Mouse (Mus musculus): ENCODE data around the gene Col23a1. TPM values are rescaled to one million over a fixed set of nuclear protein-coding genes. Genes with fewer than 3 reads are reported as not detected.
A peak's percentile ranks its signal among the peaks of the same experiment; 100 is the strongest.
"Not testable (repeated sequence)": the region's sequence is repeated elsewhere in the genome, so short reads cannot be mapped to it uniquely, and the experiment has no call there.

Gene Col23a1
- polyA plus RNA-seq, 1 experiment: 10.3 TPM

- Histone ChIP-seq H3K79me2 (ENCODE audit: control insufficient read depth, insufficient read depth) (no peaks in the 10 kb centered on the region), H3K36me3 (ENCODE audit: control insufficient read depth, insufficient read depth) (peaks cover 4% of the 10 kb centered on the region), H3K4me2 (ENCODE audit: low read depth) (peak overlapping the region; percentile 37), H3ac (ENCODE audit: control insufficient read depth, insufficient read length) (no peak overlapping the region), H3K4me3 (no peak overlapping the region), H3K27me3 (ENCODE audit: control insufficient read depth, insufficient read depth, insufficient read length) (no peaks in the 10 kb centered on the region)
- TF ChIP-seq TCF3 (IDR thresholded peaks at IDR 0.05; ENCODE audit: insufficient read length, low read depth) (no peak), E2F4 (IDR thresholded peaks at IDR 0.05; ENCODE audit: insufficient read depth) (no peak), TCF12 (IDR thresholded peaks at IDR 0.05; ENCODE audit: insufficient read depth, poor library complexity, severe bottlenecking) (no peak), MYOD1 (IDR thresholded peaks at IDR 0.05; ENCODE audit: control insufficient read depth in 1 of 3, insufficient read length in 2 of 3, low read depth in 2 of 3) (peak in 1 of 3 experiments; percentile 18), POLR2AphosphoS2 (IDR thresholded peaks at IDR 0.05; ENCODE audit: insufficient read length, low read depth) (no peak), MAX (IDR thresholded peaks at IDR 0.05; ENCODE audit: low read depth) (no peak), REST (IDR thresholded peaks at IDR 0.05; ENCODE audit: insufficient read depth, insufficient read length) (no peak), POLR2A (IDR thresholded peaks at IDR 0.05; ENCODE audit: insufficient read length, low read depth) (no peak)
These were observed 342.5 kb downstream of the Col23a1 start for GRCm38 (mm10) chr11:51632130-51632753.

- H3K4me3 ChIP-seq; H3K79me2 ChIP-seq (ENCODE audit: control insufficient read depth, insufficient read depth); H3K4me2 ChIP-seq (ENCODE audit: low read depth); H3ac ChIP-seq (ENCODE audit: control insufficient read depth, insufficient read length); H3K27me3 ChIP-seq (ENCODE audit: control insufficient read depth, insufficient read depth, insufficient read length); H3K36me3 ChIP-seq (ENCODE audit: control insufficient read depth, insufficient read depth): not testable (repeated sequence)
These were observed 343.5 kb downstream of the Col23a1 start for GRCm38 (mm10) chr11:51633200-51633599.

Other genes starting within 250 kb of the Col23a1 start
- gene Olfr1375, start 241.8 kb upstream of the Col23a1 start, polyA plus RNA-seq (2012; fragmentation: generic; extraction: Trizol): not detected
- gene Zfp354a, start 230.7 kb upstream of the Col23a1 start, polyA plus RNA-seq (2012; fragmentation: generic; extraction: Trizol): 0.95 TPM
- gene Gm12569, start 69.4 kb upstream of the Col23a1 start, polyA plus RNA-seq (2012; fragmentation: generic; extraction: Trizol): not detected
- 12.4 TPM for gene Clk4, start 28.2 kb upstream of the Col23a1 start, polyA plus RNA-seq (2012; fragmentation: generic; extraction: Trizol)
- not detected for gene BC049762, start 26.9 kb upstream of the Col23a1 start, polyA plus RNA-seq (2012; fragmentation: generic; extraction: Trizol)

Data from myocyte (in vitro differentiated cells).